In genomic region chr9:64498929-64499328, GRCm38 (mm10) we compare ENCODE assay signal across 10 mouse cellular contexts.
DNase-seq lines count a peak whose midpoint lies in the region; TF ChIP-seq lines count a peak whose summit lies in the region.
"Had no signal": no experiment of that assay in that cellular context is flagged by ENCODE, and none has a peak within 500 bp of the region (broad histone marks: within the 10 kb centered on the region; RNA-seq: fewer than 3 reads in every experiment).

No protein-coding gene starts in this region.

- H3K27ac ChIP-seq in gastrocnemius, adult 2 months, result no peak overlapping the region

- TF ChIP-seq CTCF in gastrocnemius, adult 2 months (IDR thresholded peaks at IDR 0.05), result no peak

- H3K4me3 ChIP-seq in gastrocnemius, adult 2 months, result no peak overlapping the region
- H3K4me3 ChIP-seq: erythroblast, embryonic 14.5 days had no signal

- DNase-seq in gastrocnemius, adult 2 months, result peak; percentile 26
- no peak for DNase-seq in gastrocnemius, postnatal 36 days
- peak; percentile 6 for DNase-seq in 3T3-L1 (ENCODE audit: low read depth, low spot score)
- DNase-seq in adrenal gland, postnatal 25 days, result peak; percentile 50
- DNase-seq in layer of hippocampus, adult 11-12 months (ENCODE audit: low spot score), result peak; percentile 51
- DNase-seq in embryo, embryonic 9.5 days (ENCODE audit: extremely low spot score), result no peak
- DNase-seq in urinary bladder, adult 18-20 months (ENCODE audit: low spot score in 2 of 2), result no peak
- DNase-seq in yolk sac, embryonic 10.5 days (ENCODE audit: low spot score), result no peak
- DNase-seq: thymus, postnatal 36 days had no signal

- intact Hi-C loops in gastrocnemius, adult 2 months (cut with DNase I), result no loop called here
- intact Hi-C loops in gastrocnemius, postnatal 36 days (cut with DNase I), result no loop called here

Comparison
In these comparisons a context has a peak if more than half of its experiments do, and no peak if none do; other contexts are left out.
1. DNase-seq: peak in gastrocnemius, adult 2 months (single experiment), 3T3-L1 (single experiment), adrenal gland, postnatal 25 days (single experiment) and layer of hippocampus, adult 11-12 months (single experiment); none in gastrocnemius, postnatal 36 days (0 of 2), embryo, embryonic 9.5 days (single experiment), urinary bladder, adult 18-20 months (0 of 2) and yolk sac, embryonic 10.5 days (single experiment).